Mouse (Mus musculus): ENCODE measurements around the gene Fbxo9.

DNA sequence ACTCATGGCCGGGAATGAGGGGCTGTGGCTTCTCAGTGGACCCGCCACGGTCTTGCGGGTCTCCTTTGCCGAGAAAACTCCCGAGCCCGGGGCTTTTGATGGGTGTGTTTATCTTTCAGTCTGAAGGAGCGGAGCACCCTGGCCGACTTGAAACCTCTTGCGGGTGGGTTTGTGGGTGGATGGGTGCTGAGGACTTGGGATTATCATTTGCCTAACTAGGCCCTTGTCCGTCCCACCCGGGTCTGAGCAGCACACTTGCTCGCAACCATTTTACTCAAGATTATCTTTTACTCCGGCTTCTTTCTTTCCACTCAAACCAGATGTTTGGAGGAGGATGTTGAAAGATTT is 4.6 kb upstream of the Fbxo9 start:
- TF ChIP-seq CTCF (IDR thresholded peaks at IDR 0.05; ENCODE audit: low read depth) (no peak), EP300 (optimal IDR thresholded peaks at IDR 0.05) (no peak)
